Mouse (Mus musculus) hindbrain, embryonic 16.5 days (tissue): Measurements from ENCODE around the gene Pdgfa. TPM values are rescaled to one million over a fixed set of nuclear protein-coding genes. Genes with fewer than 3 reads are reported as not detected.

Experiments
- ATAC-seq: fragments of 200-750 bp; cut with Nextera tagmentation; 2 replicates; pipeline ENCODE4 v1.8.0; 2017; ENCODE audit warnings: moderate TSS enrichment, moderate library complexity
- H3K27ac ChIP-seq: fragments of 300-500 bp; sonication (generic); 2 replicates; pipeline ENCODE4 v1.5.1; 2014; ENCODE audit warnings: low read depth, mild to moderate bottlenecking, control low read depth, low read length, moderate library complexity
- H3K27me3 ChIP-seq: fragments of 300-500 bp; sonication (generic); replicated peaks from 2 replicates; pipeline ENCODE4 v1.6.1; 2014; ENCODE audit warnings: low read length; ENCODE audit not compliant: control insufficient read depth, insufficient read depth
- H3K36me3 ChIP-seq: fragments of 300-500 bp; sonication (generic); 2 replicates; pipeline ENCODE4 v1.6.1; 2014; ENCODE audit warnings: mild to moderate bottlenecking, low read length, moderate library complexity, mixed read lengths; ENCODE audit not compliant: control insufficient read depth, insufficient read depth
- H3K4me1 ChIP-seq: fragments of 300-500 bp; sonication (generic); 2 replicates; pipeline ENCODE4 v1.6.1; 2014; ENCODE audit warnings: low read depth, low read length; ENCODE audit not compliant: control insufficient read depth, insufficient read depth
- H3K4me2 ChIP-seq: fragments of 300-500 bp; sonication (generic); 2 replicates; pipeline ENCODE4 v1.6.1; 2014; ENCODE audit warnings: mild to moderate bottlenecking, low read length, control low read depth, moderate library complexity
- H3K4me3 ChIP-seq: fragments of 300-500 bp; sonication (generic); 2 replicates; pipeline ENCODE4 v1.5.1; 2014; ENCODE audit warnings: mild to moderate bottlenecking, low read length, control low read depth, moderate library complexity
- H3K9ac ChIP-seq: fragments of 300-500 bp; sonication (generic); 2 replicates; pipeline ENCODE4 v1.6.1; 2014; ENCODE audit warnings: low read depth, mild to moderate bottlenecking, control low read depth, low read length, moderate library complexity
- H3K9me3 ChIP-seq: fragments of 300-500 bp; sonication (generic); 2 replicates; pipeline ENCODE4 v1.6.1; 2014; ENCODE audit warnings: mild to moderate bottlenecking, low read length, moderate library complexity; ENCODE audit not compliant: control insufficient read depth
- WGBS: fragments of 180-500 bp; shearing (Covaris S2); extraction: QIAGEN DNeasy Blood & Tissue Kit; methylation state at CpG from one replicate; pipeline ENCODE4 v1.1.7; 2014; 5-methylcytosine and 5-hydroxymethylcytosine counted together
- polyA plus RNA-seq: library from polyadenylated mRNA; unstranded; fragments of >200 nt; fragmentation: Nextera tagmentation; extraction: Ambion mirVana; gene quantifications from 2 replicates; pipeline ENCODE4 v1.2.1, GENCODE M21; 2015

Pdgfa gene
- polyA plus RNA-seq, 1 experiment from 2014 or later: 33.4 TPM

- 92% methylated on average over 8 of the region's 8 CpGs for WGBS
- ATAC-seq: no peak
- no peak overlapping the region for H3K27ac ChIP-seq
- H3K9ac ChIP-seq: no peak overlapping the region
- H3K27me3 ChIP-seq: no peaks in the 10 kb centered on the region; the same call in 1 of the 2 replicates
- H3K36me3 ChIP-seq: no peaks in the 10 kb centered on the region; the same call in 1 of the 2 replicates
- H3K4me3 ChIP-seq: no peak overlapping the region
- no peak overlapping the region for H3K4me2 ChIP-seq
- no peaks in the 10 kb centered on the region for H3K4me1 ChIP-seq
- H3K9me3 ChIP-seq: no peaks in the 10 kb centered on the region
These were observed 22.2 kb downstream of the Pdgfa start for GRCm38 (mm10) chr5:138974911-138975485.

- Histone ChIP-seq H3K4me1 (no peaks in the 10 kb centered on the region), H3K4me2 (no peak overlapping the region), H3K4me3 (no peak overlapping the region), H3K9ac (no peak overlapping the region), H3K27me3 (no peaks in the 10 kb centered on the region; the same call in 1 of the 2 replicates), H3K27ac (no peak overlapping the region), H3K36me3 (no peaks in the 10 kb centered on the region; the same call in 1 of the 2 replicates), H3K9me3 (no peaks in the 10 kb centered on the region)
- no peak for ATAC-seq
- WGBS: 87% methylated on average over 6 of the region's 6 CpGs
These were observed 23.7 kb downstream of the Pdgfa start for GRCm38 (mm10) chr5:138973480-138973879.

GRCm38 (mm10) chr5:138971405-138971804 is 25.8 kb downstream of the Pdgfa start:
- 76% methylated on average over 7 of the region's 9 CpGs for WGBS
- H3K4me3 ChIP-seq: no peak overlapping the region
- peaks cover under 1% of the 10 kb centered on the region; the same call in 1 of the 2 replicates for H3K4me1 ChIP-seq
- H3K36me3 ChIP-seq: no peaks in the 10 kb centered on the region
- no peak overlapping the region for H3K4me2 ChIP-seq
- H3K27me3 ChIP-seq: no peaks in the 10 kb centered on the region; the same call in 1 of the 2 replicates
- no peak overlapping the region for H3K27ac ChIP-seq
- no peaks in the 10 kb centered on the region for H3K9me3 ChIP-seq
- no peak overlapping the region for H3K9ac ChIP-seq
- ATAC-seq: no peak

GRCm38 (mm10) chr5:138970056-138970490 is 27.1 kb downstream of the Pdgfa start:
- Histone ChIP-seq H3K36me3 (no peaks in the 10 kb centered on the region), H3K4me2 (no peak overlapping the region), H3K27me3 (no peaks in the 10 kb centered on the region; the same call in 1 of the 2 replicates), H3K4me3 (no peak overlapping the region), H3K27ac (no peak overlapping the region), H3K4me1 (peaks cover 11% of the 10 kb centered on the region), H3K9me3 (no peaks in the 10 kb centered on the region), H3K9ac (no peak overlapping the region)
- no peak; the same call in 1 of the 2 replicates for ATAC-seq
- WGBS: 44% methylated on average over 7 of the region's 7 CpGs

- WGBS: 51% methylated on average over 7 of the region's 7 CpGs
- Histone ChIP-seq H3K4me3 (no peak overlapping the region), H3K27ac (peak overlapping the region; percentile 2; the same call in 1 of the 2 replicates), H3K9me3 (no peaks in the 10 kb centered on the region), H3K4me2 (no peak overlapping the region), H3K27me3 (no peaks in the 10 kb centered on the region), H3K36me3 (no peaks in the 10 kb centered on the region), H3K9ac (no peak overlapping the region), H3K4me1 (peaks cover 11% of the 10 kb centered on the region)
- 0 out of 2 replicates have a peak, but pooled peaks have one; percentile 13 for ATAC-seq
These were observed 31.0 kb downstream of the Pdgfa start for GRCm38 (mm10) chr5:138966033-138966724.

GRCm38 (mm10) chr5:138965590-138965989 is 31.6 kb downstream of the Pdgfa start:
- no peak overlapping the region for H3K4me2 ChIP-seq
- no peaks in the 10 kb centered on the region for H3K9me3 ChIP-seq
- WGBS: 58% methylated on average over 2 of the region's 2 CpGs
- H3K36me3 ChIP-seq: no peaks in the 10 kb centered on the region
- peaks cover 11% of the 10 kb centered on the region for H3K4me1 ChIP-seq
- H3K27me3 ChIP-seq: no peaks in the 10 kb centered on the region
- H3K4me3 ChIP-seq: no peak overlapping the region
- ATAC-seq: peak; percentile 69
- peak overlapping the region; percentile 2; the same call in 1 of the 2 replicates for H3K27ac ChIP-seq
- no peak overlapping the region for H3K9ac ChIP-seq

GRCm38 (mm10) chr5:138956427-138956833 is 40.7 kb downstream of the Pdgfa start:
- Histone ChIP-seq H3K9ac (no peak overlapping the region), H3K36me3 (no peaks in the 10 kb centered on the region), H3K4me3 (no peak overlapping the region), H3K9me3 (no peaks in the 10 kb centered on the region), H3K27me3 (no peaks in the 10 kb centered on the region), H3K27ac (no peak overlapping the region), H3K4me1 (peaks cover 3% of the 10 kb centered on the region; the same call in 1 of the 2 replicates), H3K4me2 (no peak overlapping the region)
- 45% methylated on average over 10 of the region's 10 CpGs for WGBS
- no peak for ATAC-seq

GRCm38 (mm10) chr5:138953986-138954385 is 43.2 kb downstream of the Pdgfa start:
- WGBS: 68% methylated on average over 7 of the region's 7 CpGs
- no peaks in the 10 kb centered on the region for H3K36me3 ChIP-seq
- H3K27ac ChIP-seq: no peak overlapping the region
- H3K9ac ChIP-seq: no peak overlapping the region
- no peaks in the 10 kb centered on the region for H3K27me3 ChIP-seq
- peaks cover 3% of the 10 kb centered on the region; the same call in 1 of the 2 replicates for H3K4me1 ChIP-seq
- no peak for ATAC-seq
- no peak overlapping the region for H3K4me2 ChIP-seq
- no peak overlapping the region for H3K4me3 ChIP-seq
- no peaks in the 10 kb centered on the region for H3K9me3 ChIP-seq

- Histone ChIP-seq H3K4me2 (no peak overlapping the region), H3K4me3 (no peak overlapping the region), H3K4me1 (peaks cover 7% of the 10 kb centered on the region), H3K27me3 (no peaks in the 10 kb centered on the region), H3K9ac (no peak overlapping the region), H3K27ac (no peak overlapping the region), H3K36me3 (no peaks in the 10 kb centered on the region), H3K9me3 (no peaks in the 10 kb centered on the region)
- ATAC-seq: no peak
- 55% methylated on average over 13 of the region's 13 CpGs for WGBS
These were observed 44.2 kb downstream of the Pdgfa start for GRCm38 (mm10) chr5:138952969-138953368.
